Mouse (Mus musculus) heart, adult 18-20 months (tissue): Measurements from ENCODE around the gene Ninj1. TPM values are rescaled to one million over a fixed set of nuclear protein-coding genes. Genes with fewer than 3 reads are reported as not detected.

Experiments used
- DNase-seq, 2 experiments: peaks; one replicate each; pipeline ENCODE4 v3.0.0; 2021 to 2022; ENCODE audit warnings: mixed read lengths in 1 of 2
- total RNA-seq, 2 experiments: library from RNA; stranded (reverse); gene quantifications; 2 replicates each; pipeline ENCODE4 v1.2.3; 2021

The Ninj1 gene
- total RNA-seq, 2 experiments from 2014 or later: 122 to 123 TPM

DNA sequence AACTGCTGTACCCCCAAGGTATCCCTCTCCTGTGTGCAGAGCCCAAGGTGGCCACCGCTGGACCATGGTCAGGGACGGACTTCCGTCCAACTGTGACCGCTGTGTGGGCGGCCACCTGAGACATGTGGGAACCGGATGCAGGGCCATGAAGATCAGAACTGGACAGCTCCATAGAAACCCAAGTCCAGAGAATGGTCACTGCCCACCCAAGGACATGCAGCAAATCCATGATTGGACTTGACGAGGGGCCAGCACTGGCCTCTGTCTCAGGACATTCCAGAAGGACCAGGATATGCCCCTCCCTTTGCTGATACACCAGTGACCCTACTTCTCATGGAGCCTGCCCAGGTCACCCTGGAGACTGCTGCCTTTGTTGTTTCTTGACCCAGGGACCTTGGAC, 8.4 kb downstream of the Ninj1 start:
- DNase-seq: no peak

DNA sequence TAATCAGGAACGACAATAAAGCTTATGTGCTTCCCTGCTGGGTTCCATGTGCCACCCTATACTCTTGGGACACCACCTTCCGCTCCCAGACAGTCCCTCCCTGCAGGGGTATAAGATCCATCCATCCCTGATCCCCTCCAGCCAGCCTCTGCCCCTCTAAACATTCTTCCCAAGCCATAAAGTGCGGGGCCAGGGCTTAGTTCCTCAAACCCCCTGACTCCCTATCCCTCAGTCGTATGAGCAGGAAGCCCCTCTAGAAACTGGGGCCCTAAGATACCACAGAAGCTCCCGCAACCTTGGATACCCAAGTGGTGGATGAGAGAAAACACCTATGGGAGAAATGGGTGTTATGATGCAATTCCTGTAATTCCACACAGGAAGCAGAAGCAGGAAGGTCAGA, 8.9 kb downstream of the Ninj1 start:
- DNase-seq: no peak

DNA sequence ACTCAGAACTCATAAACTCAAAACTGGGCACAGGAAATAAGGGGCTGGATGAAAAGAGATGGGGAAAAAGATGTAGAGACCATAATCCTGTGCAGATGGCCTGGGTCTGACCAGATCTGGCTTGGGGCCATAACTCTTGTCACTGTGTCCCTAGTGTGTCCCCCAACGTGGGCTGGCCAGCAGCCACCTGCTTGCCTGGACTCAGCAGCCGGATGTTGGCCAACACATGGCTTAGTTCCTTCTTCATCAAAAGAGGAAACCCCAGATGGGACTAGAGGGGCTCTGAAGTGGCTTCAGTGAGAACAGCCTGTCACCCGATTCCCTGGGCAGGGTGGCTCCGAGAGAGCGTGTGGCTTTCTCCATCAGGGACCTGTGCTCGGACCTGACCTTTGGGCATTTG, 9.5 kb downstream of the Ninj1 start:
- peak in 1 of 2 experiments; percentile 78 for DNase-seq

DNA sequence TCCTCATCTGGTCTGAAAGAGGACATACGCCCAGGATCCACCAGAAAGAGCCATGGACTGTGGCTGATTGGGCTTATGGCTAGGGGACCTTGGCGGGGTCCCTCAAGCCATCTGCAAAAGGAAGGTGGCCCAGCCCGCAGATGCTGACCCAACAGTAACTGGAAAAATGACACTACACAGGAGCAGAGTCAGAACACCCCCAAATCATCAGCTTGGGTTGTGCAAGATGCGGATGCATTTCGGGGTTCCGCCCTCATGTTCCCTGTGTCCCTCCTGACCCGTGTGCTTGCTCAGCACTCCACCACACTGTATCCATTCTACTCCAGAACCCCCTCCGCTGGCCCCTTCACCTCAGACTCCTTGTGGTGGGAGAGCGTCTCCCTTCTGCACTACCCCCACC, 11.4 kb downstream of the Ninj1 start:
- DNase-seq: peak in 1 of 2 experiments; percentile 58

DNA sequence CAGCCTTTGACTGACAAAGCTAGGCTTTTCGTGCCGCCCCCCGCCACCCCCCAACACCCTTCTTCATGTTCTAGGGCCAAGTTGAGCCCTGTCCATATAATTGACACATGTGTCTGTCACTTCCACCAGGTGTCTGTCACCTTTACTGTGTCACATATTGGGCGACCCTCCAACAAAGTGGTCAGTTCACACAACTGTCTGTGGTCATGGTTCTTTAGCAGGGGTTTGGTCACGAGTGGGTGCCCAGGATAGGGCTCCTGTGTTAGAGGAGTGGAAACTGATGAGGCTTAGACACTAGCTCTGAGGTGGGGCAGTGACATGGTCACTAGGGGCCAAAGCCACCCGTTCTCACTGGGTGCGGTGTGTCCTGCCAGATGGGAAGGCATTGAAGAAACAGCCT, 12.6 kb downstream of the Ninj1 start:
- no peak for DNase-seq

DNA sequence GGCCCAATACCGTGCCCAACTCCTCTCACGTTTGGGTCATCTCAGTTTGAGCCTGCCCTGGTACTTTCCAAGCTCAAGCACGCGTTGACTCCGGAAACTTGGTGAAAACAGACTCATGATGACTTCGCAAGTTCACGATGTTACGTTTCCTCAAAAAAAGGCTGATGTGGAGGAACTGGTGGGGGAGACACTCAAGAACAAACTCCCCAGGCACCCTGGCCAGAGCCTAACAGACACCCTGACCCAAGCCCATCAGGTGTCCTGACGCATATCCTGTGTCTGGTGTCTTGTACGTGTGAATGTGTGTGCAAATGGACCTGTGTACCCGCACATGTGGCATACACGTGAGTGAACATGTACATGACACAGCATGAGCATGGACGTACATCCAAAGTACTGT, 13.4 kb downstream of the Ninj1 start:
- peak in 1 of 2 experiments; percentile 70 for DNase-seq

DNA sequence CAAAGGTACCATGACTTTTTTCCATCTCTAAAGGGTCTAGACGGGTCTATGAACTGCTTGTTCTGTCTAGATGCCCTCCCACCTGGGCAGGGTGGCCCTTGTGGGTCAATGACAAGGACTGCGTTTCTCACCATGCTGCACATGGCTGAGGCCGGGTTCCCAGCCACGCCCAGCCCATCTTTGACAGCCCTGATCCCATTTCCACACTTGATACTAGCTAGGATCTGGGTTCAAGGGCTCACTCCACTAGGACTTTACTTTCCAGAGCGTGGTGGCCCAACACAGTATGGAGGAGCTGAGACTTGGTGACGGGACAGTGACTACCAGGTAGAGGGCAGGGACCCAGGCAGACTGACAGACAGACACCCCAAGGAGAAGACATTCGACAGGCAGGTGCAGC, 15.3 kb downstream of the Ninj1 start:
- DNase-seq: no peak

DNA sequence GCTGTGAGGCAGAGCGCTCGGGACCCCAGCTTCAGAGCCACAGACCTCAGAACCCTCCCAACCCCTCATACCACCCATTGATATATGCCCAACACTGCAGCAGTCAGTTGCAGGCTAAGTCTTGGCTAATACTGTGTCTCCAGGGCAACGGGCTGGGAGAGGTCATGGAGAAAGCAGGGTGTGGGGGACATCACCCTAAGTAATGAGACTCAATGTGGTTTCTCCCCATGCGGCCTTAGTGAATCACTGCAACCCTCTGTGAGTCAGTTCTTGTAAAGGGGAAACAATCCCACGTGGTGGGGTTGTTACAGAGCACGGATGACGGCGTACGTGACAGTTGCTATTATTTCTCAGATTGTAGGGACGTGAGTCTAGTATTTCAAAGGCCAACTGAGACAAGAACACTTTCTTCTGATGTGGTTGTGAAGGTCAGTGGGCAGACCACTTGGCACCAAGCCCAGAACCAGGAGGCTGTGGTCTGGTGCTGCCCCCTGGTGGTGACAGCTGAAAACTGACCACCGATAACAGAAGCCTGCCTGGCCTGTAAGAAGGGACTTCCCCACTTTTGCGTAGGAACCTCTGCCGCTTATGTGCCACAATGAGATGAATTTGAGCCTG, 18.2 kb downstream of the Ninj1 start:
- peak; percentile 85 to 93 for DNase-seq

DNA sequence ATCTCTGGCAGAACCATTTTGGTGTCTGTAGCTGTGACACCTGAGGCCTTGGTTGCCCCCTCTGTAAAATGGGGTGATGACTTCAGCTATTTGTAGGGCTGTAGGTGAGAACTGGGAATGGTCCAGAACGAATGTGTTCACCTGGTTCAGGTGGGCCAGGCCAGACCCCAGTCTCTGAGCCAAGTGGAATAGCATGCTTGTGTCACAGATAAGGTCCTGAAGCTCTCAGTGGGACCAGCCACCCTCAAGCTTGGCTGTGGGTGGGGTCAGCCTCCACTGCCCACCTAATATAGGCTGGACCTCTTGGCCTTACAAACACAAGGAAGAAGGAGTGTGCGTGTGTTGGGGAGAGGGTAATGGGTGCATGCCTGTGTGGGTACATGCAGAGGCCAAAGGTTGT, 19.1 kb downstream of the Ninj1 start:
- DNase-seq: no peak

DNA sequence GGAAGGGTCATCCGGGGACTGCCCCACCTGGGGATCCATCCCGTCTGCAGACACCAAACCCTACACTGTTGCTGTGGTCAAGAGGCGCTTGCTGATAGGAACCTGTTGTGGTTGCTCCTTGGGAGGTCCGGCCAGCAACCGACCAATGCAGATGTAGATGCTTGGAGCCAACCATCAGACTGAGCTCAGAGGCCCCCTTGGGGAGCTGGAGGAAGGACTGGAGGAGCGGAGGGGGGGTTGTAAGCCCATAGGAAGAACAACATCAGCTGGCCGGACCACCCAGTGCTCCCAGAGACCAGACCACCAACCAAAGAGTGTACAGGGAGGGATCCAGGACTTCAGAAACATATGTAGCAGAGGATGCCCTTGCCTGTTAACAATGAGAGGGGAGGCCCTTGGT, 22.0 kb downstream of the Ninj1 start:
- no peak for DNase-seq

DNA sequence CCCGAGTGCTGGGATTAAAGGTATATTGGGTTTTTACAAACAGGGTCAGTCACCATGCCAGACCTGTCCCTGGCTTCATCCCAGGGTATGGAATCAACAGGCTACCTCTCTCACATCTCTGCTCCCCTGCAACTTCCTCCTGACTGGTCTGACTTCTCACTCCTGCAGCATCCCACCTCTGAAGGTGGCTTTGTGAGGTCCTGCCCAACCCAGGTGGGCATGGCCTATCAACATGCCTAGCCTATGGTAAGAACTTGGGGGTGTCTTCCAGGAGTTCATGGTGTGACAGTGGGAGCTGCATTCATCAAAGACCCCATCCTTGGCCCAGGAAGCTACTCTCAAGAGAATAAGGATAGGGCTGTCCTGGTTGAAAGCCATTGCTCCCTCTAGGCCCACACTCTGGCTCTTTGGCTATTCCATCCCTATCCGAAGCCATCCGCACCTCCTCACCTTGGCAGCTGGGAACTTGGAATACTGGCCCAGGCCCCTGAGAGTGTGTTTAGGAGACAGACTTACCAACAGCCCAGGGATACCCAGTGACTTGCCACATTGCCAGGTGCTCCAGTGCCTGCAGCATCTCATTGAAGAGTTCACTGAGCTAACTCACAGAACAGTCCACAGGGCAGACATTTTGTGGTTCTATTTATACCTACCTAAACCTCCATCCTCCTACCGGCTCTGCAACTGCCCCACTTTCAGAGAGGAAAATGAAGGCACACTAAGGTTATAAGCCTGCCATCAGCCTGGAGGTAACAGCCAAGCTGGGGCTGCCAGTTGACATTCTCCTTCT, 25.6 kb downstream of the Ninj1 start:
- no peak for DNase-seq

DNA sequence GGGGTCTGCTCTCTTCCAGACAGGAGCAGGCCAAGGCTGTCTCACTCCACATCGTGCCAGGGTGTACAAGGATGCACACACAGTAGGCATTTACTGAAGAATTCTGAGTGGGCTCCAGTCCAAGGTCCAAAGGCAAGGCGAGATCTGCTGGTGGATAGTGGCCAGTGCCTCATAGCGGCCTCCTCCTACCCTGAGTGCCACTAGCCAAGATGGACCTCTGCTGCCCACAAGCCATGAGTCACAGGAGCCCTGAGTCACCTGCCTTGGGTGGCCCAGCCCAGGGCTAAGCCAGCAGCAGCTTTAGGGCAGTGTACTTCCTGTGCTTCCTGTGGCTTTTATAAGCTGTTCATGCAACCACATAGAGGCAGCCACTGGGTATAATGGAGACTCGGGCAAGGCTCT, 26.2 kb downstream of the Ninj1 start:
- peak; percentile 64 to 72 for DNase-seq

DNA sequence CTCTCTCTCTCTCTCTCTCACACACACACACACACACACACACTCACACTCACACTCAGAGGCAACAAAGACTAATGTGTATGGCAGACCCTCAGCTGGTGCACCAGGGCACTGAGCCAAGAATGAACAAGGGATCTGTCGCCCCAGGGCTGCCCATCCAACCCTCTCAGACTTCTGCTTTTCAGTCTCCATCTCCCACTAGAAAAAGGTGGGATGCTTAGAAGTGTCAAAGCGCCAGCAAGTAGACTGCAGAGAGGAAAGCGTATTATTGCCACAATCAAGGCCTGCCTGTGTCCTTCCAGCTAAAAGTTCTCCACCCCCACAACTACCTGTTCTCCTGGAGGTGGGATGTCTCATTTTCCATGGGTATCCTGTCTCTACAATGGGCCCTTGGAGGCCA, 27.2 kb downstream of the Ninj1 start:
- peak in 1 of 2 experiments; percentile 51 for DNase-seq

DNA sequence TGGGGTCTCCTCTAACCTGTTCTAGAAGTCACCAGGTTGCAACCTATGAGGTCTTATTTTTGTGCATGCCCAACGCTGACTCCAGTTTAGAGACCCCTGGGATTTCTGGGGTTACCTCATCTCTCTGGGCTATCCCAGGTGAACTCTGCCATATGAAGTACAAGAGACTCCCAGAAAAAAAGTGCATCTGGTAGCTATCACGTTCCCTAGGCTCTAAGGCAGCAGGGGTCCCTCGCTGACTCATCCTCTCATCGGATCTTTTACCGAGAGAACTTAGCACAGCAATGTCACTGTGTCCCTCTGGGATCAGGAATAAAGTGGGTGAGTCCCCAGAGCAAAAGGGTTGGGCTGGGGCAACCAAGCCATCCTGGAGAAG, 27.8 kb downstream of the Ninj1 start:
- no peak for DNase-seq

DNA sequence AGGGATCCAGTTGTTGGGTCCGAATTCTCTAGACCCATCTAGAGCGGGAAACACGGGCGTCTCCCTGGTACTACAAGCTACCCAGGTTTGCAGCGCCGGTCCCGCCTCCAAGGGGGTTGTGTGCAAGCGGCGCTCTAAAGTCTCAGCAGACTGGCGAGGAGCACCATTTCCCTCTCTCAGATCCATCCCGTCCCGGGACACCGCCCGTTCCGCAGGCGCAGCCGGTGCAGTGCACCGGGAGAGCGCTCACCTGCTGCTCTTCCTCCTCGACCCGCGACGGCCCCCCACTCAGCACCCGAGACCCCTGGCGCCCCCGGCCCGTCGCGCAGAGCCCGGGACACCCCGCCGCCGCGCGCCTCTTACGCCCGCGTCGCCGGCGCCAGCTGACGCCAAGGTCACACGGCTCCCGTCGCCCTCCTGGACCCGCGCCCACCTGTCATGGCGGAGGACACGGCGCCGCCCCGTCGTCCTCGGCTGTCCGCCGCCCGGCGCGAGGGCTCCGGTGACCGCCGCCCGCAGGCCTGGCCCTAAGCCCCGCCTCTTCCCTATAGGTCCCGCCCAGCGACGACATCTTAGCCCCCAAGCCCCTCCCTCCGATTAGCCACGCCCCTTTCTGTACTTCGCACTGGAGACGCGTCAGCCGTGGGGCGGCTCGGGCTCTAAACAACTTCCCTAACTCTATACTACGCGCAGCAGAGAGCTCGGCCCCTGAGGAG, 28.4 kb downstream of the Ninj1 start, which contains the start of gene Card19:
Gene Card19, minus strand, starts transcription at position 534 of the 716 bp plus-strand sequence.
- peak; percentile 98 to 99 for DNase-seq

DNA sequence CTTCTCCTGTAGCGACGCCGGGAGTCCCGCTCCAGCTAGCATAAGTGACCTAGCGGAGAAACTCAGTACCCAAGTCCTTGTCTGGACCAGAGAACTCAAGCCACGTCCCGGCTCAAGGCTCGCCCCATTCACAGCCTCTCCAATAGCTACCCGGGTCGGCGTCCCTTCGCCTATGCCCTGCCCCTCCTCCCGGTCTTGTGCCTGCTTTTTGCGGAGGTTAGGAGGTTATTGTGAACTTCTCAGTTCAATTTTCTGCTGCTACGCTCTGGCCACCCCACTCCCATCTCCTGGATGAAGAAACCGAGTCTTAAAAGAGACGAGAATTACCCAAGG, 28.9 kb downstream of the Ninj1 start:
- DNase-seq: no peak

DNA sequence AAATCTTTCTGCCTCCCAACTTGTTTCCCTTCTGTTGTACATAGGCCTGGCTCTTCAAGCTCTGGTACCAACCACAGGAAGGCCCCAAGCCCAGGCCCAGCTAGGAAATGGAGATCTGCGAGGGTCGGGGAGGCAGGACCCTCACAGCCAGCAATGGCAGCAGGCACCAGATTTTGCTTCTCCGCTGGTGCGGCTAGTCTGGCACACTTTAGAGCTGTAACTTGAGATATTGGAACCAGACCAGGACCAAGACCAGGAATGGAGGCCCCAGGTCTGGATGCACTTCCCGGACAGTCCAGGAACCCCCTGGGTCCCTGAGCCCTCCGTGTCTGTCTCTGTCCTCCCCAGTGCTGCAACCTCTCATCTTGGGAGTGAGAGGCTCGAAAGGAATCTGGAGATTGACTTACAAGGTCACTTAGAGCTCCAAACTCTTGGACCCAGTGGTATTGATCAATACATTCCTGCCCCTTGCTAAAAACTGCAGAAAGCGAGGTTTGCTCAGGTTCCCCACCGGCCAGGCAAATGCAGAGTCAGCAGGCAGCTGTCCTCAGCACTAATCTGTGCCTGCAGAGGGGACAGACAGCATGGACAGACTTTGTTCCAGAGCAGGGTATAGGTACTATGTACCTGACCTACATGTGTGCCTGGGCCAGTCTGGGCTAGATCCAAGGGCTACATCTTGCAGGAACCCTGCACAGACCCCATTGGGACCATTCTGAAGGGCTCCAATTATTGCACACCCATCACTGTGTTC, 29.7 kb downstream of the Ninj1 start:
- DNase-seq: no peak

DNA sequence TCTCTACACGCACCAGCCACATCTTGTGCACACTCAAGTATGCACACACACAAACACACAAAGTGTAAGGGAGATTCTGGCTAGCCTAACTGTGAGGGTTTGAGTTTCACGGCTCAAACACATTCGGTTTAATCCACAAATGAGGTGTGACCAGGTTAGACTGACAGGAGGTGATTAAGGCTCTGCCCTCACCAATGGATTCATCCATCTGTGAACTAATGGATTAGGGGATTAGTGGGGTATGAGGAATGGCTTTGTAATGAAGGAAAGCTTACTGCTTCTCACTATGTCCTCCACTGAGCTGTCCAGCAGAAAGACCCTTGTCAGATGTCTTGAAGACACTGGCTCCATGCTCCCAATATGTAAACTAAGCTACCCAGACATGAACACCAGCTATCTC, 31.4 kb downstream of the Ninj1 start:
- no peak for DNase-seq

DNA sequence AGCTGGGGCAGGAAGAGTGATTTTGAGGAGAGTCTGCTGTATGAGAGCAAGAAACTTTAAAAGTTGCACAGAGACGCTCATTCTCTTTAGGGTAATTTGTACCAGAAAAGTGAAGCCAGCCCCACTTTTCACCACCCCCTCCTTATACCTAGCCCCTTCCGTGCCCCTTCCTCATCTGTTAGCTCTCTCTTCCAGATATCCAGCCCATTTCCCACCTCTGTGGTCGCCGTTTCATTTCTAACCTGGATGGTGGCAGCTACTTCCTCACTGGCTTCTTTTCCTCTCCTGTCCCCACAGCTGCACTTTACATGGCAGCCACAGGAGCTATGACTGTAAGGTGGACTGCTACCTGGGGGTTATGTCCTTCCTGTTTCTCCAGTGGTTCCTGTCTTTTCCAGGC, 32.1 kb downstream of the Ninj1 start:
- no peak for DNase-seq

DNA sequence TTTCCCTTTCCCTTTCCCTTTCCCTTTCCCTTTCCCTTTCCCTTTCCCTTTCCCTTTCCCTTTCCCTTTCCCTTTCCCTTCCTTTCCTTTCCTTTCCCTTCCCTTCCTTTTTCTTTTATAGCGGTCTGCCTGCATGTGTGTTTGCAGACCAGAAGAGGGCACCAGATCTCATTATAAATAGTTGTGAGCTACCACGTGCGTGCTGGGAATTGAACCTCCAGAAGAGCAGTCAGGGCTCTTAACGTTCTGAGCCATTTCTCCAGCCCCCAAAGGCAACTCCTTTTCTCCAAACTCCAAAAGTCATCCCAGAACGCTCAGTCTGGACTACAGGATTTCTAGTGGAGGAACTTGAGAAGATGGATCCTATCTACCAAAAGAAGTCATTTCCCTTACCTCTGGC, 33.6 kb downstream of the Ninj1 start:
- DNase-seq: no peak

DNA sequence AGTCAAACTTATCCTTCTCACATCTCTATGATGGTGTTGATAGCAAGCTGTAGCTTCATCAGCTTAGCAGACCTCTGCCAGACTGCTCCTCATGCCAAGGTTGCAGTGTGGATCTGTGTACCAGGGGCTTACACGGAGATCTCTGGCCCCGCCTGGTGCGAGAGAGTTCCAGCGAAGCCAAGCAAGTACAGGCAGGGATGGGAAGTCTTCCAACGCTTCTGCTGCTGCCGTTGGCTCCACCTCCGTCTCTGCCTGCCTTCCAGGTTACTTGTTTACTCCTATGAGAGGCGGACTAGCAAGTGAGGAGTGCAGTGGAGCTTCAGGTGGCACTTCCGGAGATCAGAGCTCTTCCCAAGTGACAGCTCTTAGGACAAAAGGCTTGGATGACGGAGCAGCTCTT, 37.0 kb downstream of the Ninj1 start:
- DNase-seq: no peak

DNA sequence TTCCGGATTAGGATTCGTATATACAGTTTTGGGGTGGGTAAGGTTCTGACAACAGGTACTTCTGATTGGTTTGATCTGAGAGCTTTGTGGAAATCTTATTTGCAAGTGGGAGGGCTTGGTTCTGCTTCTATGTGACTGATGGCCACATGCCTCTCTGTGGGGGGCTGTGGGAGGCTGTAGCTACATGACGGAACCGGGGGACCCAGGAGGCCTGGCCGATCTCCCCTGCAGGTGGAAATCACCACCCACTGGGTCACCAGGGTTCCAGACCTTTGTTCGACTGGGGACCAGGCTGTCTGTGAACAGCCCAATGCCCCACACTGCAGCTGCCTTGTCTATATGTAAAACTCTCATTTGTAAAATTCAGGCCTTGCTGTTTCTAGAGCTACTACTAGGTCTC, 37.4 kb downstream of the Ninj1 start:
- no peak for DNase-seq

DNA sequence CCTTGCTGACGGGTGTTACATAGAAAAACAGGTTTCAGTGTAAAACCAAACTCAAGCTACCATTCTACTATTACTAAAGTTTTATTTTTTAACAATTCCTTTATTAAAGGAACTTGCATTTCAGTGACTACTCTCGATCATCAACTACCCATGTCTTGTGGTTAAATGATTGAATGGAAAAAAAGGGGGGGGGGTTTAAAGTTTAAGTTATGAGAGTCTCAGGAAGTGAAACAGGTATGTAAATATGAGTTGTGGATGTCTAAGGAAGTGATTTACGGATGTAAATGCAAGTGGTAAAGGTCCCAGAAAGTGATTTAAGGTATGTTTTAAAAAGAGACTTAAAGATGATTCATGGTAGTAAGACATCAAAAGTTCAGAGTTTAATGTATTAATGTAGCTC, 37.9 kb downstream of the Ninj1 start:
- DNase-seq: no peak
